ENCODE assay signal across 8 mouse cellular contexts in genomic region chr8:94836456-94837240, GRCm38 (mm10). TPM values are rescaled to one million over a fixed set of nuclear protein-coding genes. Genes with fewer than 3 reads are reported as not detected.
DNase-seq lines count a peak whose midpoint lies in the region; ATAC-seq and TF ChIP-seq lines count a peak whose summit lies in the region.

No protein-coding gene starts in this region.

- peak overlapping the region; percentile 68 for H3K9ac ChIP-seq in heart, adult 2 months (ENCODE audit: low read depth, low read length)
- peak overlapping the region; percentile 90; the same call in 1 of the 2 replicates for H3K9ac ChIP-seq in hindbrain, embryonic 12.5 days
- H3K9ac ChIP-seq in midbrain, embryonic 11.5 days (ENCODE audit: low read length), result no peak overlapping the region; the same call in 1 of the 2 replicates

- TF ChIP-seq POLR2A in heart, adult 2 months (IDR thresholded peaks at IDR 0.05; ENCODE audit: insufficient read depth, low read depth, low read length), result no peak

- peaks cover 5% of the 10 kb centered on the region; the same call in 1 of the 2 replicates for H3K36me3 ChIP-seq in heart, adult 2 months (ENCODE audit: control insufficient read depth, insufficient read depth, low read length)
- H3K36me3 ChIP-seq in G1E (replicated peaks), result peaks cover 37% of the 10 kb centered on the region
- peaks cover 8% of the 10 kb centered on the region for H3K36me3 ChIP-seq in hindbrain, embryonic 12.5 days
- 0 out of 2 replicates have a peak, but pooled peaks cover 2% of the 10 kb centered on the region for H3K36me3 ChIP-seq in midbrain, embryonic 11.5 days (ENCODE audit: control insufficient read depth, insufficient read depth, low read length)

- intact Hi-C loops in heart, adult 2 months (cut with DNase I), result loop anchor here (2.0 kb wide), 1 partner anchor 14 kb away; no protein-coding TSS in a partner anchor

- peak overlapping the region; percentile 96 for H3K27ac ChIP-seq in heart, adult 2 months
- no peak overlapping the region for H3K27ac ChIP-seq in hindbrain, embryonic 12.5 days
- no peak overlapping the region for H3K27ac ChIP-seq in midbrain, embryonic 11.5 days (ENCODE audit: low read depth, low read length)

- peaks cover 5% of the 10 kb centered on the region for H3K79me2 ChIP-seq in heart, adult 2 months (replicated peaks; ENCODE audit: control insufficient read depth, insufficient read depth, low read length)

- DNase-seq in heart, adult 2 months, result no peak
- no peak for DNase-seq in heart, postnatal 4 days
- no peak for DNase-seq in G1E (ENCODE audit: low spot score)
- DNase-seq in midbrain, embryonic 11.5 days (ENCODE audit: low spot score, missing footprints), result no peak
- DNase-seq in c-Kit-positive CD71-positive TER-119-positive erythroid progenitor cells, embryonic 14.5 days (ENCODE audit: low spot score), result no peak
- DNase-seq in natural killer cell, adult 2 months (ENCODE audit: low spot score in 2 of 2), result no peak

- H3K9me3 ChIP-seq in G1E (replicated peaks), result no peaks in the 10 kb centered on the region
- no peaks in the 10 kb centered on the region for H3K9me3 ChIP-seq in hindbrain, embryonic 12.5 days (replicated peaks)
- H3K9me3 ChIP-seq in midbrain, embryonic 11.5 days (ENCODE audit: control insufficient read depth, low read length), result no peaks in the 10 kb centered on the region

- peaks cover 4% of the 10 kb centered on the region for H3K4me1 ChIP-seq in heart, adult 2 months (ENCODE audit: control insufficient read depth, insufficient read depth, low read length)
- peaks cover 36% of the 10 kb centered on the region for H3K4me1 ChIP-seq in G1E (ENCODE audit: insufficient read depth, low read depth, low read length)
- H3K4me1 ChIP-seq in hindbrain, embryonic 12.5 days, result peaks cover 16% of the 10 kb centered on the region
- peaks cover 9% of the 10 kb centered on the region for H3K4me1 ChIP-seq in midbrain, embryonic 11.5 days (ENCODE audit: control insufficient read depth, insufficient read depth, low read length)

- no peaks in the 10 kb centered on the region for H3K27me3 ChIP-seq in heart, adult 2 months (ENCODE audit: control insufficient read depth, insufficient read depth, low read length)
- no peaks in the 10 kb centered on the region for H3K27me3 ChIP-seq in G1E (ENCODE audit: insufficient read depth, low read length)
- no peaks in the 10 kb centered on the region for H3K27me3 ChIP-seq in hindbrain, embryonic 12.5 days
- H3K27me3 ChIP-seq in midbrain, embryonic 11.5 days (ENCODE audit: control insufficient read depth, insufficient read depth, low read length), result no peaks in the 10 kb centered on the region

- 60% methylated on average over 11 of the region's 11 CpGs for WGBS in heart, adult 2 months
- 74% methylated on average over 11 of the region's 11 CpGs for WGBS in hindbrain, embryonic 12.5 days
- 78% methylated on average over 11 of the region's 11 CpGs for WGBS in midbrain, embryonic 11.5 days

- TF ChIP-seq CTCF in heart, adult 2 months (IDR thresholded peaks at IDR 0.05), result no peak
- TF ChIP-seq CTCF in G1E (IDR thresholded peaks at IDR 0.05; ENCODE audit: low read depth, low read length), result no peak

- H3K4me2 ChIP-seq in hindbrain, embryonic 12.5 days (replicated peaks), result peak overlapping the region; percentile 84
- H3K4me2 ChIP-seq in midbrain, embryonic 11.5 days, result peak overlapping the region; percentile 90

- peak overlapping the region; percentile 70 for H3K4me3 ChIP-seq in heart, adult 2 months
- H3K4me3 ChIP-seq in G1E (ENCODE audit: low read depth, low read length), result peak overlapping the region; percentile 91
- H3K4me3 ChIP-seq in hindbrain, embryonic 12.5 days, result peak overlapping the region; percentile 90
- H3K4me3 ChIP-seq in midbrain, embryonic 11.5 days (ENCODE audit: low read depth, low read length), result peak overlapping the region; percentile 92

- TF ChIP-seq EP300 in heart, adult 2 months (IDR thresholded peaks at IDR 0.05; ENCODE audit: insufficient read depth, low read depth, low read length), result no peak

- no peak for ATAC-seq in G1E (ENCODE audit: extremely low read depth, insufficient number of reproducible peaks, low FRiP score, poor library complexity, severe bottlenecking)
- ATAC-seq in hindbrain, embryonic 12.5 days (ENCODE audit: low FRiP score), result no peak
- no peak for ATAC-seq in midbrain, embryonic 11.5 days (ENCODE audit: low FRiP score)
- no peak for ATAC-seq in inflammation-experienced regulatory T-cells, adult 6 months

RNA-seq across cellular contexts. Expression of gene Coq9, which starts 1.5 kb away (rescaled TPM):
- total RNA-seq in heart, adult 2 months (2021), result 100 to 1,000 TPM; 545 to 681 TPM
- polyA plus RNA-seq in heart, adult 2 months (2012; rRNA removed), result 823 and 843 TPM in 2 replicates
- 100 to 1,000 TPM; 237 to 239 TPM for total RNA-seq in heart, postnatal 4 days (2021)
- total RNA-seq in G1E (2014; fragmentation: Nextera tagmentation), result 60.7 and 68.8 TPM in 2 replicates
- total RNA-seq in G1E (2017), result 38.2 and 49.3 TPM in 2 replicates
- polyA plus RNA-seq in G1E (2012), result 109 and 133 TPM in 2 replicates
- polyA plus RNA-seq in hindbrain, embryonic 12.5 days (2016; fragmentation: Nextera tagmentation; extraction: Ambion mirVana), result 52.6 and 55.3 TPM in 2 replicates
- 49.4 and 51.5 TPM in 2 replicates for polyA plus RNA-seq in midbrain, embryonic 11.5 days (2014; fragmentation: Nextera tagmentation; extraction: Ambion mirVana)
- 10 to 100 TPM; 35.5 to 40.6 (median 37.5) TPM for polyA plus RNA-seq in inflammation-experienced regulatory T-cells, adult 6 months (2017; shearing (Covaris generic))

RNA-seq across cellular contexts. Expression of gene Ciapin1, which starts 1.5 kb away (rescaled TPM):
- total RNA-seq in heart, adult 2 months (2021), result 10 to 100 TPM; 81.9 to 98.6 TPM
- polyA plus RNA-seq in heart, adult 2 months (2012; rRNA removed), result 57.2 TPM in 2 replicates
- 10 to 100 TPM; 84.5 to 91.1 TPM for total RNA-seq in heart, postnatal 4 days (2021)
- total RNA-seq in G1E (2014; fragmentation: Nextera tagmentation) (56.3 and 75.9 TPM in 2 replicates), G1E (2017) (54.0 and 61.0 TPM in 2 replicates)
- polyA plus RNA-seq in G1E (2012), result 450 and 629 TPM in 2 replicates
- 169 and 178 TPM in 2 replicates for polyA plus RNA-seq in hindbrain, embryonic 12.5 days (2016; fragmentation: Nextera tagmentation; extraction: Ambion mirVana)
- 134 and 154 TPM in 2 replicates for polyA plus RNA-seq in midbrain, embryonic 11.5 days (2014; fragmentation: Nextera tagmentation; extraction: Ambion mirVana)
- polyA plus RNA-seq in inflammation-experienced regulatory T-cells, adult 6 months (2017; shearing (Covaris generic)), result 100 to 1,000 TPM; 107 to 149 (median 110) TPM

RNA-seq across cellular contexts. Expression of gene Polr2c, which starts 20.6 kb away (rescaled TPM):
- 10 to 100 TPM; 55.9 to 69.5 TPM for total RNA-seq in heart, adult 2 months (2021)
- 142 and 198 TPM in 2 replicates for polyA plus RNA-seq in heart, adult 2 months (2012; rRNA removed)
- 10 to 100 TPM; 63.3 to 74.8 TPM for total RNA-seq in heart, postnatal 4 days (2021)
- total RNA-seq in G1E (2014; fragmentation: Nextera tagmentation) (92.6 and 95.8 TPM in 2 replicates), G1E (2017) (65.5 and 66.1 TPM in 2 replicates)
- polyA plus RNA-seq in G1E (2012), result 18.5 and 33.8 TPM in 2 replicates
- 120 and 129 TPM in 2 replicates for polyA plus RNA-seq in hindbrain, embryonic 12.5 days (2016; fragmentation: Nextera tagmentation; extraction: Ambion mirVana)
- 160 and 169 TPM in 2 replicates for polyA plus RNA-seq in midbrain, embryonic 11.5 days (2014; fragmentation: Nextera tagmentation; extraction: Ambion mirVana)
- 100 to 1,000 TPM in 2 of 3 experiments, 10 to 100 TPM in 1; 85.4 to 108 (median 104) TPM for polyA plus RNA-seq in inflammation-experienced regulatory T-cells, adult 6 months (2017; shearing (Covaris generic))

RNA-seq across cellular contexts. Expression of gene Ccl17, which starts 26.4 kb away (rescaled TPM):
- total RNA-seq in heart, adult 2 months (2021), result not detected
- polyA plus RNA-seq in heart, adult 2 months (2012; rRNA removed), result 0.62 TPM in 1 of 2 replicates, not detected in the other
- total RNA-seq in heart, postnatal 4 days (2021), result under 1 TPM in 1 of 2 experiments, not detected in 1; 0.60 TPM
- total RNA-seq in G1E (2014; fragmentation: Nextera tagmentation) (not detected in 2 replicates), G1E (2017) (not detected in 2 replicates)
- polyA plus RNA-seq in G1E (2012), result not detected in 2 replicates
- not detected in 2 replicates for polyA plus RNA-seq in hindbrain, embryonic 12.5 days (2016; fragmentation: Nextera tagmentation; extraction: Ambion mirVana)
- polyA plus RNA-seq in midbrain, embryonic 11.5 days (2014; fragmentation: Nextera tagmentation; extraction: Ambion mirVana), result not detected in 2 replicates
- not detected for polyA plus RNA-seq in inflammation-experienced regulatory T-cells, adult 6 months (2017; shearing (Covaris generic))

RNA-seq across cellular contexts. Expression of gene Dok4, which starts 39.5 kb away (rescaled TPM):
- 10 to 100 TPM; 13.7 to 14.8 TPM for total RNA-seq in heart, adult 2 months (2021)
- 23.0 and 36.2 TPM in 2 replicates for polyA plus RNA-seq in heart, adult 2 months (2012; rRNA removed)
- 10 to 100 TPM; 34.2 to 39.5 TPM for total RNA-seq in heart, postnatal 4 days (2021)
- 0.53 and 3.7 TPM in 2 replicates for total RNA-seq in G1E (2014; fragmentation: Nextera tagmentation)
- 0.93 and 1.2 TPM in 2 replicates for total RNA-seq in G1E (2017)
- 0.51 and 0.72 TPM in 2 replicates for polyA plus RNA-seq in G1E (2012)
- polyA plus RNA-seq in hindbrain, embryonic 12.5 days (2016; fragmentation: Nextera tagmentation; extraction: Ambion mirVana), result 28.4 and 29.9 TPM in 2 replicates
- polyA plus RNA-seq in midbrain, embryonic 11.5 days (2014; fragmentation: Nextera tagmentation; extraction: Ambion mirVana), result 12.0 and 12.9 TPM in 2 replicates
- polyA plus RNA-seq in inflammation-experienced regulatory T-cells, adult 6 months (2017; shearing (Covaris generic)), result under 1 TPM; 0.35 to 0.50 (median 0.50) TPM
